Mouse (Mus musculus): ENCODE measurements around the gene Fam180a. TPM values are rescaled to one million over a fixed set of nuclear protein-coding genes. Genes with fewer than 3 reads are reported as not detected.

Gene Fam180a
- total and polyA plus RNA-seq, 3 experiments = not detected

GRCm38 (mm10) chr6:35277903-35278587 lies 47.9 kb downstream of the Fam180a start:
- TF ChIP-seq ZNF384 (IDR thresholded peaks at IDR 0.05; ENCODE audit: low read depth, low read length) = no peak
- no peak for TF ChIP-seq USF1 (IDR thresholded peaks at IDR 0.05; ENCODE audit: low read depth, low read length)
- TF ChIP-seq ZMIZ1 (IDR thresholded peaks at IDR 0.05; ENCODE audit: low read depth, low read length) = no peak
- no peak for TF ChIP-seq CHD2 (IDR thresholded peaks at IDR 0.05; ENCODE audit: low read length)
- no peak for TF ChIP-seq NELFE (IDR thresholded peaks at IDR 0.05; ENCODE audit: low read depth, low read length)
- TF ChIP-seq POLR2AphosphoS2 (IDR thresholded peaks at IDR 0.05; ENCODE audit: low read depth, low read length) = no peak
- TF ChIP-seq ZKSCAN1 (IDR thresholded peaks at IDR 0.05; ENCODE audit: borderline replicate concordance, low read depth, low read length) = no peak
- no peak for TF ChIP-seq UBTF (IDR thresholded peaks at IDR 0.05; ENCODE audit: low read depth, low read length)
- TF ChIP-seq CHD1 (IDR thresholded peaks at IDR 0.05; ENCODE audit: low read depth, low read length) = no peak
- no peak for TF ChIP-seq ZC3H11A (IDR thresholded peaks at IDR 0.05; ENCODE audit: low read depth, low read length)
- TF ChIP-seq JUN (IDR thresholded peaks at IDR 0.05; ENCODE audit: insufficient read depth, low read depth, low read length) = no peak
- no peak for TF ChIP-seq MXI1 (IDR thresholded peaks at IDR 0.05; ENCODE audit: low read depth, low read length)
- TF ChIP-seq MAFK (IDR thresholded peaks at IDR 0.05; ENCODE audit: insufficient replicate concordance, low read length) = no peak
- TF ChIP-seq HCFC1 (IDR thresholded peaks at IDR 0.05; ENCODE audit: low read depth, low read length) = no peak
- no peak for TF ChIP-seq BHLHE40 (IDR thresholded peaks at IDR 0.05; ENCODE audit: low read depth, low read length)
- H3K9me3 ChIP-seq (replicated peaks; ENCODE audit: low read length) = no peaks in the 10 kb centered on the region
- DNase-seq (ENCODE audit: extremely low read depth) = no peak
- no peak overlapping the region for H3K27ac ChIP-seq (ENCODE audit: insufficient read depth, low read depth)
- in situ Hi-C loops (cut with MboI; ENCODE audit: low pct_ligation_motif_present, low pct_unique_long_range_greater_than_20kb, low sequenced_read_pairs) = no loop called here
- H3K79me2 ChIP-seq (replicated peaks; ENCODE audit: control insufficient read depth, extremely low read depth, insufficient read depth, poor library complexity, severe bottlenecking) = no peaks in the 10 kb centered on the region
- no peaks in the 10 kb centered on the region for H3K4me1 ChIP-seq (ENCODE audit: control insufficient read depth in 1 of 2, insufficient read depth in 2 of 2)
- H3K4me2 ChIP-seq (ENCODE audit: insufficient read depth, low read depth, poor library complexity, severe bottlenecking) = no peak overlapping the region
- no peak overlapping the region for H3K4me3 ChIP-seq (replicated peaks in 1 of 3; ENCODE audit: low read depth in 2 of 3, low read length in 2 of 3, poor library complexity in 1 of 3)
- no peak overlapping the region for H3K9ac ChIP-seq (ENCODE audit: insufficient read depth, low read depth)
- dilution Hi-C loops (cut with MboI; ENCODE audit: extremely low pct_ligation_motif_present, extremely low pct_unique_long_range_greater_than_20kb, low sequenced_read_pairs) = no loop called here
- H3K27me3 ChIP-seq (replicated peaks) = no peaks in the 10 kb centered on the region
- H3K36me3 ChIP-seq (replicated peaks in 1 of 2; ENCODE audit: control insufficient read depth in 1 of 2, insufficient read depth in 1 of 2, low read length in 1 of 2) = no peaks in the 10 kb centered on the region

DNA sequence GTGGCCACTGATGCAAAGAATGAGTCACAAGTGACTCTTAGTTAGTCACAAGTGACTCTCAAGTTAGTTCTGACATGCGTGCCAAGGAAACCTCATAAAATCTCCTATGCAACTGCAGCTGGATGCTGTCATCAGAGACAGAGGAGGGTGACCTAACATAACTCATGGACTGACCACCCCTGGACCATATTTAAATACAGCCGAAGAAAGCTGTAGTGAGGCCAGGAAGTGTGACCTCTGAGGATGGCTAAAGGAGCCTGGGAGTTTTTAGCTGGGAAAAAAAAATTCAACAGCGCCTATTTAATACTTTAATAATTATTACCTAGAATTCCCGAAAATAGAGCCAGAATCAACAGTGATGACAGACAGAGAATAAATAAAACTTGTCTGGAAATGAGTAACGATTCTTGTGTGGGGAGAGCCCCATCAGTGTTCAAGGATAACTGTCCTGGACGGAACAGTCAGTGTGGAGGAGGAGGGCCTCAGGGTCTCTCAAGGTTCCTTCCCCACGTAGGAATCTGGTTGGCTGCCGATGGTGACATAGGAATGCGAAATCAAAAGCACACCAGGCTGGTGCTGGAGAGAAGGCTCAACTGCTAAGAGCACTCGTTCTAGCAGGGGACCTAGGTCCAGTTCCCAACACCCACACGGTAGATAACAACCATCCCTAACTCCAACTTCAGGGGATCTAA lies 52.4 kb downstream of the Fam180a start:
- Histone ChIP-seq H3K4me2 (ENCODE audit: insufficient read depth, low read depth, poor library complexity, severe bottlenecking) (no peak overlapping the region), H3K27ac (ENCODE audit: insufficient read depth, low read depth) (no peak overlapping the region), H3K36me3 (replicated peaks in 1 of 2; ENCODE audit: control insufficient read depth in 1 of 2, insufficient read depth in 1 of 2, low read length in 1 of 2) (no peaks in the 10 kb centered on the region), H3K4me3 (replicated peaks in 1 of 3; ENCODE audit: low read depth in 2 of 3, low read length in 2 of 3, poor library complexity in 1 of 3) (no peak overlapping the region), H3K9ac (ENCODE audit: insufficient read depth, low read depth) (no peak overlapping the region), H3K27me3 (replicated peaks) (no peaks in the 10 kb centered on the region), H3K4me1 (ENCODE audit: control insufficient read depth in 1 of 2, insufficient read depth in 2 of 2) (no peaks in the 10 kb centered on the region), H3K9me3 (replicated peaks; ENCODE audit: low read length) (no peaks in the 10 kb centered on the region), H3K79me2 (replicated peaks; ENCODE audit: control insufficient read depth, extremely low read depth, insufficient read depth, poor library complexity, severe bottlenecking) (no peaks in the 10 kb centered on the region)
- DNase-seq (ENCODE audit: extremely low read depth) = no peak
- no peak for TF ChIP-seq MYC (IDR thresholded peaks at IDR 0.05; ENCODE audit: low read depth, low read length)
- TF ChIP-seq RAD21 (IDR thresholded peaks at IDR 0.05; ENCODE audit: low read depth, low read length) = no peak
- no peak for TF ChIP-seq ZKSCAN1 (IDR thresholded peaks at IDR 0.05; ENCODE audit: borderline replicate concordance, low read depth, low read length)
- no peak for TF ChIP-seq UBTF (IDR thresholded peaks at IDR 0.05; ENCODE audit: low read depth, low read length)
- no peak for TF ChIP-seq TCF12 (IDR thresholded peaks at IDR 0.05; ENCODE audit: low read depth, low read length)
- no peak for TF ChIP-seq MEF2A (IDR thresholded peaks at IDR 0.05; ENCODE audit: borderline replicate concordance, low read depth, low read length)
- TF ChIP-seq ZC3H11A (IDR thresholded peaks at IDR 0.05; ENCODE audit: low read depth, low read length) = no peak
- no peak for TF ChIP-seq POLR2AphosphoS2 (IDR thresholded peaks at IDR 0.05; ENCODE audit: low read depth, low read length)
- TF ChIP-seq HCFC1 (IDR thresholded peaks at IDR 0.05; ENCODE audit: low read depth, low read length) = no peak
- no peak for TF ChIP-seq RCOR1 (conservative IDR thresholded peaks at IDR 0.05; ENCODE audit: low read depth, low read length)
- no peak for TF ChIP-seq SIN3A (IDR thresholded peaks at IDR 0.05; ENCODE audit: low read length)
- no peak for TF ChIP-seq CHD1 (IDR thresholded peaks at IDR 0.05; ENCODE audit: low read depth, low read length)
- TF ChIP-seq E2F4 (IDR thresholded peaks at IDR 0.05; ENCODE audit: insufficient replicate concordance, low read depth, low read length) = no peak
- no peak for TF ChIP-seq CTCF (conservative IDR thresholded peaks at IDR 0.05 in 1 of 2, IDR thresholded peaks at IDR 0.05 in 1 of 2; ENCODE audit: low read depth in 2 of 2, low read length in 2 of 2)
- TF ChIP-seq MAFK (IDR thresholded peaks at IDR 0.05; ENCODE audit: insufficient replicate concordance, low read length) = no peak
- no peak for TF ChIP-seq JUND (conservative IDR thresholded peaks at IDR 0.05; ENCODE audit: low read depth, low read length)
- TF ChIP-seq EP300 (IDR thresholded peaks at IDR 0.05; ENCODE audit: low read length) = no peak
- no peak for TF ChIP-seq CHD2 (IDR thresholded peaks at IDR 0.05; ENCODE audit: low read length)
- dilution Hi-C loops (cut with MboI; ENCODE audit: extremely low pct_ligation_motif_present, extremely low pct_unique_long_range_greater_than_20kb, low sequenced_read_pairs) = no loop called here
- in situ Hi-C loops (cut with MboI; ENCODE audit: low pct_ligation_motif_present, low pct_unique_long_range_greater_than_20kb, low sequenced_read_pairs) = no loop called here
